Mouse (Mus musculus) myocyte (in vitro differentiated cells): ENCODE data around the gene Bckdk.

Experiments
- CEBPB ChIP-seq: IDR thresholded peaks from 2 replicates; pipeline ENCODE4 v1.6.1; 2011; ENCODE audit warnings: mild to moderate bottlenecking, moderate library complexity; ENCODE audit not compliant: poor library complexity, insufficient read depth, severe bottlenecking
- E2F4 ChIP-seq: IDR thresholded peaks from one replicate; pipeline ENCODE4 v1.6.1; 2011; ENCODE audit warnings: mild to moderate bottlenecking, control low read depth, moderate library complexity; ENCODE audit not compliant: insufficient read depth
- MAX ChIP-seq: IDR thresholded peaks from one replicate; pipeline ENCODE4 v1.6.1; 2011; ENCODE audit warnings: low read depth, mild to moderate bottlenecking, control low read depth
- MYOD1 ChIP-seq, 3 experiments: IDR thresholded peaks; one replicate each; pipeline ENCODE4 v1.6.1; 2011; ENCODE audit warnings: control low read depth in 2 of 3, low read depth in 2 of 3, mild to moderate bottlenecking in 2 of 3, moderate library complexity in 1 of 3; ENCODE audit not compliant: insufficient read length in 2 of 3, control insufficient read depth in 1 of 3
- POLR2A ChIP-seq: IDR thresholded peaks from one replicate; pipeline ENCODE4 v1.6.1; 2011; ENCODE audit warnings: low read depth, mild to moderate bottlenecking, control low read depth, moderate library complexity; ENCODE audit not compliant: insufficient read length
- POLR2AphosphoS2 ChIP-seq: IDR thresholded peaks from one replicate; pipeline ENCODE4 v1.6.1; 2011; ENCODE audit warnings: low read depth, control low read depth; ENCODE audit not compliant: insufficient read length
- REST ChIP-seq: IDR thresholded peaks from one replicate; pipeline ENCODE4 v1.6.1; 2011; ENCODE audit warnings: mild to moderate bottlenecking, control low read depth, moderate library complexity; ENCODE audit not compliant: insufficient read depth, insufficient read length
- TCF12 ChIP-seq: IDR thresholded peaks from one replicate; pipeline ENCODE4 v1.6.1; 2011; ENCODE audit warnings: mild to moderate bottlenecking, control low read depth; ENCODE audit not compliant: poor library complexity, insufficient read depth, severe bottlenecking
- USF1 ChIP-seq: IDR thresholded peaks from one replicate; pipeline ENCODE4 v1.6.1; 2011; ENCODE audit warnings: low read depth, mild to moderate bottlenecking, control low read depth, moderate library complexity

- no peak for TF ChIP-seq TCF12
- no peak for TF ChIP-seq POLR2A
- no peak for TF ChIP-seq MAX
- no peak for TF ChIP-seq CEBPB
- no peak for TF ChIP-seq REST
- no peak for TF ChIP-seq MYOD1 (IDR thresholded peaks at IDR 0.05; ENCODE audit: control insufficient read depth in 1 of 3, insufficient read length in 2 of 3, low read depth in 2 of 3)
- TF ChIP-seq E2F4 = no peak
- no peak for TF ChIP-seq POLR2AphosphoS2
- no peak for TF ChIP-seq USF1
These were observed 17.6 kb downstream of the Bckdk start for GRCm38 (mm10) chr7:127921516-127921915.
